Mouse (Mus musculus): ENCODE results near the gene Cttnbp2nl.

Cttnbp2nl gene

GRCm38 (mm10) chr3:105012696-105013313 is 40.1 kb downstream of the Cttnbp2nl start:
- DNase-seq, result no peak

- no peak for DNase-seq
Observed at GRCm38 (mm10) chr3:105011883-105012282, 41.1 kb downstream of the Cttnbp2nl start.

- DNase-seq, result no peak
Observed at GRCm38 (mm10) chr3:105010681-105011339, 42.1 kb downstream of the Cttnbp2nl start.

- DNase-seq, result no peak
Observed at GRCm38 (mm10) chr3:105008070-105008469, 44.9 kb downstream of the Cttnbp2nl start.

GRCm38 (mm10) chr3:105006101-105006500 is 46.8 kb downstream of the Cttnbp2nl start:
- no peak for DNase-seq

- no peak for DNase-seq
Observed at GRCm38 (mm10) chr3:105005561-105006065, 47.3 kb downstream of the Cttnbp2nl start.

- no peak for DNase-seq
Observed at GRCm38 (mm10) chr3:105005011-105005410, 47.9 kb downstream of the Cttnbp2nl start.

- DNase-seq, result peak; percentile 60
Observed at GRCm38 (mm10) chr3:105003960-105004463, 48.9 kb downstream of the Cttnbp2nl start.

- DNase-seq, result no peak
Observed at GRCm38 (mm10) chr3:105001374-105001773, 51.6 kb downstream of the Cttnbp2nl start.

- DNase-seq, result no peak
Observed at GRCm38 (mm10) chr3:105000561-105000960, 52.4 kb downstream of the Cttnbp2nl start.

- no peak for DNase-seq
Observed at GRCm38 (mm10) chr3:104997563-104997962, 55.4 kb downstream of the Cttnbp2nl start.

GRCm38 (mm10) chr3:104995707-104996106 is 57.2 kb downstream of the Cttnbp2nl start:
- DNase-seq, result no peak

- no peak for DNase-seq
Observed at GRCm38 (mm10) chr3:104994415-104994841, 58.5 kb downstream of the Cttnbp2nl start.

GRCm38 (mm10) chr3:104993800-104994199 is 59.1 kb downstream of the Cttnbp2nl start:
- peak; percentile 47 for DNase-seq

GRCm38 (mm10) chr3:104992709-104993388 is 60.1 kb downstream of the Cttnbp2nl start:
- peak; percentile 87 for DNase-seq

- DNase-seq, result no peak
Observed at GRCm38 (mm10) chr3:104991703-104992102, 61.2 kb downstream of the Cttnbp2nl start.

GRCm38 (mm10) chr3:104987884-104988283 is 65.1 kb downstream of the Cttnbp2nl start:
- DNase-seq, result no peak

- no peak for DNase-seq
Observed at GRCm38 (mm10) chr3:104979735-104980134, 73.2 kb downstream of the Cttnbp2nl start.

- peak; percentile 86 for DNase-seq
Observed at GRCm38 (mm10) chr3:104967548-104968300, 85.2 kb downstream of the Cttnbp2nl start.

GRCm38 (mm10) chr3:104965991-104966554 is 86.9 kb downstream of the Cttnbp2nl start:
- no peak for DNase-seq

- DNase-seq, result no peak
Observed at GRCm38 (mm10) chr3:104965070-104965855, 87.7 kb downstream of the Cttnbp2nl start.

Data from right cerebral cortex, postnatal 25 days (tissue).